Mouse (Mus musculus) cerebellum, adult 2 months (tissue): ENCODE measurements at regions not wholly inside any gene's neighbourhood (a gene's known extent, or its start where the extent isn't known, plus 50 kb on each side); places are given as distances from the start of the nearest gene placed in this dataset.

Source experiments
- CTCF ChIP-seq: fragments of 200-500 bp; IDR thresholded peaks from 2 replicates; pipeline ENCODE4 v1.5.1; 2011; ENCODE audit warnings: low read depth, mild to moderate bottlenecking, control low read depth, low read length, moderate library complexity, borderline replicate concordance; ENCODE audit not compliant: insufficient read depth
- POLR2A ChIP-seq: fragments of 200-500 bp; IDR thresholded peaks from 2 replicates; pipeline ENCODE4 v1.6.1; 2011; ENCODE audit warnings: low read length, control low read depth, borderline replicate concordance; ENCODE audit not compliant: insufficient read depth

DNA sequence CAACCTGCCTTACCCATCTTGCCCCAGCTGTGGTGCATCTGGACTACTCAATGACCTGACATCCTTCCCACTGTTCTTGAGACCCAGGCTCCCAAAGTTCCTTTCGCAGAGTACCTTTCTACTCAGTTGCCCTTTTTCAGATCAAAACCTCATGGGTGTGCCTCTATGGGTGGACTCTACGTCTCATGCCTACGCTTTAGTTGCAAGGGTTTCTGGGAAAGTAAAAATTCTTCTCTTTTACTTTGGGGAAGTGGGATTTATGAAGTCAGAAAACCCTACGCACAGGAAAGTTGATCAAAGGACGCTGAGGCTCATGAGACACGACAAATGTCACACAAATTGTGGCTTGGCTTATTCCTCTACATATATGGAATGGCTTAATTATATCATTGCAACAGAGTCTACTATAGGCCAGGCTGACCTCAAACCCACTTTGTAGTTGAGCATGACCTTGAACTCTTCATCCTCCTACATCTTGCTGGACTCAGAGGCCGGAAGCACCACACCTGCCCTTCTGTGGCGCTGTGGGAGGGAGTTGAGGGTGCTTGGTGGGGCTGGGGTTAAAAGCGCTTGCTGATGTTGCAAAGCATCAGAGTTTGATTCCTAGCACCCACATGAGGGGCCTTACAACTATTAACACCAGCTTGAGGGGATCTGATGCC, 55.1 kb upstream of the Pim1 start:
- TF ChIP-seq POLR2A (no peak), CTCF (no peak)
